Mouse (Mus musculus) stomach, postnatal 0 days (tissue): Measurements from ENCODE around the gene Pxdn.

Source experiments
- CTCF ChIP-seq: IDR thresholded peaks from 2 replicates; pipeline ENCODE4 v1.5.1; 2016; ENCODE audit warnings: antibody characterized with exemption, low read depth, mild to moderate bottlenecking, moderate library complexity
- EP300 ChIP-seq: optimal IDR thresholded peaks from 2 replicates; pipeline ENCODE3; 2016; ENCODE audit warnings: antibody characterized with exemption

GRCm38 (mm10) chr12:30020447-30020846, 83.0 kb downstream of the Pxdn start:
- TF ChIP-seq CTCF: no peak
- no peak for TF ChIP-seq EP300
